Mouse (Mus musculus) embryo, embryonic 9.5 days (tissue): ENCODE results near the gene Cc2d2a.

Source experiments
- DNase-seq: peaks from one replicate; pipeline ENCODE4 v3.0.0-alpha.2; 2017; ENCODE audit errors: extremely low spot score

The Cc2d2a gene

GRCm38 (mm10) chr5:43728375-43729165 lies 66.4 kb downstream of the Cc2d2a start:
- DNase-seq, result no peak

- no peak for DNase-seq
Observed at GRCm38 (mm10) chr5:43732381-43732780, 70.2 kb downstream of the Cc2d2a start.

- DNase-seq, result no peak
Observed at GRCm38 (mm10) chr5:43744187-43744586, 82.0 kb downstream of the Cc2d2a start.

GRCm38 (mm10) chr5:43745156-43745555 lies 83.0 kb downstream of the Cc2d2a start:
- no peak for DNase-seq

GRCm38 (mm10) chr5:43748039-43748438 lies 85.9 kb downstream of the Cc2d2a start:
- DNase-seq, result no peak

- no peak for DNase-seq
Observed at GRCm38 (mm10) chr5:43749092-43749491, 86.9 kb downstream of the Cc2d2a start.

- DNase-seq, result no peak
Observed at GRCm38 (mm10) chr5:43770618-43771354, 108.6 kb downstream of the Cc2d2a start.

- DNase-seq, result no peak
Observed at GRCm38 (mm10) chr5:43771555-43771954, 109.4 kb downstream of the Cc2d2a start.

GRCm38 (mm10) chr5:43776407-43776806 lies 114.3 kb downstream of the Cc2d2a start:
- no peak for DNase-seq

- no peak for DNase-seq
Observed at GRCm38 (mm10) chr5:43776993-43777392, 114.8 kb downstream of the Cc2d2a start.

GRCm38 (mm10) chr5:43778583-43778982 lies 116.4 kb downstream of the Cc2d2a start:
- no peak for DNase-seq

GRCm38 (mm10) chr5:43781423-43781976 lies 119.4 kb downstream of the Cc2d2a start:
- peak; percentile 56 for DNase-seq

- peak; percentile 84 for DNase-seq
Observed at GRCm38 (mm10) chr5:43781977-43782930, 120.1 kb downstream of the Cc2d2a start.

- DNase-seq, result no peak
Observed at GRCm38 (mm10) chr5:43783996-43784395, 121.8 kb downstream of the Cc2d2a start.

GRCm38 (mm10) chr5:43786607-43787006 lies 124.5 kb downstream of the Cc2d2a start:
- no peak for DNase-seq

- DNase-seq, result no peak
Observed at GRCm38 (mm10) chr5:43787976-43788752, 126.0 kb downstream of the Cc2d2a start.
